Mouse (Mus musculus): ENCODE measurements around the gene Col27a1. TPM values are rescaled to one million over a fixed set of nuclear protein-coding genes. Genes with fewer than 3 reads are reported as not detected.

Col27a1 gene
- total and polyA plus RNA-seq, 2 experiments from 2014 or later, result 0.56 to 5.3 TPM

- Histone ChIP-seq H3K36me3 (ENCODE audit: insufficient read depth) (no peaks in the 10 kb centered on the region), H3K27me3 (ENCODE audit: insufficient read depth, low read length) (no peaks in the 10 kb centered on the region), H3K9ac (no peak overlapping the region), H3K27ac (ENCODE audit: low read depth, low read length) (no peak overlapping the region), H3K9me3 (ENCODE audit: low read length) (no peaks in the 10 kb centered on the region), H3K4me3 (ENCODE audit: low read depth, low read length) (no peak overlapping the region), H3K4me2 (ENCODE audit: low read depth) (no peak overlapping the region), H3K4me1 (ENCODE audit: insufficient read depth) (no peaks in the 10 kb centered on the region)
- no peak for TF ChIP-seq CTCF (IDR thresholded peaks at IDR 0.05; ENCODE audit: low read depth)
- WGBS, result 22% methylated on average over 21 of the region's 21 CpGs
- DNase-seq (no peak), ATAC-seq (peak; percentile 57)
These were observed 27.4 kb upstream of the Col27a1 start for GRCm38 (mm10) chr4:63186281-63186870.

DNA sequence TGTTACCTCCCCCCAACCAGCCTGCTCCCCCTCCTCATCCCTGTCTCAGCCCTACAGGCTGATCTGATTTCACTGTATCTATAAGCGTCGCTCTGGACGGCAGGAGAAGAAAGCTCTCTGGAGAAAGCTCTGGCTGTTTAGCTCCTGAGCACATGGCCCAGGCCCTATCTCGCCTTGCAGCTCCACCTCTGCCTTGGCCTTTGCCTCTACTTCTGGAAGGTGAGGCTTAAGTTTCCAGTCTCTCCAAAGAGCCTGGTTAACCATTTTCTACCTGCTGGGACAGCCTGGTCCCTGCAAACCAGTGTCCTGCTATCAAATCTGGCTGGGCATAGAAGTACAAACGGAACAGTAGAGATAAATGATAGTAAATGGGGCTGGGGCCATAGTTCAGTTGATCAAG, 22.2 kb upstream of the Col27a1 start:
- no peaks in the 10 kb centered on the region for H3K36me3 ChIP-seq (ENCODE audit: insufficient read depth)
- H3K4me3 ChIP-seq (ENCODE audit: low read depth, low read length), result no peak overlapping the region
- no peak overlapping the region for H3K4me2 ChIP-seq (ENCODE audit: low read depth)
- ATAC-seq (no peak), DNase-seq (no peak)
- TF ChIP-seq CTCF (IDR thresholded peaks at IDR 0.05; ENCODE audit: low read depth), result no peak
- no peak overlapping the region for H3K27ac ChIP-seq (ENCODE audit: low read depth, low read length)
- H3K27me3 ChIP-seq (ENCODE audit: insufficient read depth, low read length), result no peaks in the 10 kb centered on the region
- 79% methylated on average over 5 of the region's 5 CpGs for WGBS
- no peaks in the 10 kb centered on the region for H3K4me1 ChIP-seq (ENCODE audit: insufficient read depth)
- no peak overlapping the region for H3K9ac ChIP-seq
- no peaks in the 10 kb centered on the region for H3K9me3 ChIP-seq (ENCODE audit: low read length)

DNA sequence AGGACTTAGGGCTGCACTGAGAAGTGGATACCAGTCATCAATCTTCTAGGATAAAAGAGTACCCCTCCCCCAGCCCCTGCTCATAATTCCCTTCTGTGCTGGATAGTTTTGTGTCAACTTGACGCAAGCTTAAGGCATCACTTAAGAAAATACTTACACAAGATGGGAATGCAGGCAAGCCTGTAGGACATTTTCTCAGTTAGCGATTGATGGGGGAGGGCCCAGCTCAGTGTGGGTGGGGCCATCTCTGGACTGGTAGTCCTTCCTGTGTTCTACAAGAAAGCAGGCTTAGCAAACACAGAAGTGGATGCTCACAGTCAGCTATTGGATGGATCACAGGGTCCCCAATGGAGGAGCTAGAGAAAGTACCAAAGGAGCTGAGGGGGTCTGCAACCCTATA, 19.4 kb upstream of the Col27a1 start:
- Histone ChIP-seq H3K27ac (ENCODE audit: low read depth, low read length) (no peak overlapping the region), H3K9me3 (ENCODE audit: low read length) (no peaks in the 10 kb centered on the region), H3K4me1 (ENCODE audit: insufficient read depth) (no peaks in the 10 kb centered on the region), H3K4me3 (ENCODE audit: low read depth, low read length) (no peak overlapping the region), H3K36me3 (ENCODE audit: insufficient read depth) (no peaks in the 10 kb centered on the region), H3K27me3 (ENCODE audit: insufficient read depth, low read length) (no peaks in the 10 kb centered on the region), H3K4me2 (ENCODE audit: low read depth) (no peak overlapping the region), H3K9ac (no peak overlapping the region)
- 89% methylated on average over 2 of the region's 2 CpGs for WGBS
- DNase-seq, result no peak
- no peak for ATAC-seq
- TF ChIP-seq CTCF (IDR thresholded peaks at IDR 0.05; ENCODE audit: low read depth), result no peak

DNA sequence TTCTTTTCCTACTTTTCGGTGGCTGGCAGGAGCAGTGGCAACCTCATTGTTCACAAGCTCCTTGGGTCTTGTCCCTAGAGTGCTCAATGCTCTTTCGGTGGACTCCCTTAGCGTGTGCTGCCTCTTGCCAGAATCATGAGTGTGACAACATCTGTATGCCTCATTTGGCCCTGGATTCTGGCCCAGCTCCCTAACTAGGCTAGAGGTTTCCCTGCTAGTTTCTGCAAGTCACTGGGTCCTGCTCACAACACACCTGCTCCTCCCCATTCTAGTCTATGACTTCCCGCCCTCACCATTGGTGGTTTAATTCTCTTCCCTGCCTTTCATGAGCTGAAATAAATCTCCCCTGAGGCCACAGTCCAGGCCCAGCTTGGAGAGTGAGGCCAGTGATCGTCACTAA, 14.4 kb upstream of the Col27a1 start:
- H3K9ac ChIP-seq, result no peak overlapping the region
- no peak overlapping the region for H3K27ac ChIP-seq (ENCODE audit: low read depth, low read length)
- H3K36me3 ChIP-seq (ENCODE audit: insufficient read depth), result no peaks in the 10 kb centered on the region
- no peaks in the 10 kb centered on the region for H3K27me3 ChIP-seq (ENCODE audit: insufficient read depth, low read length)
- DNase-seq (no peak), ATAC-seq (no peak)
- H3K9me3 ChIP-seq (ENCODE audit: low read length), result no peaks in the 10 kb centered on the region
- no peaks in the 10 kb centered on the region for H3K4me1 ChIP-seq (ENCODE audit: insufficient read depth)
- TF ChIP-seq CTCF (IDR thresholded peaks at IDR 0.05; ENCODE audit: low read depth), result no peak
- no peak overlapping the region for H3K4me3 ChIP-seq (ENCODE audit: low read depth, low read length)
- WGBS, result 87% methylated on average over 5 of the region's 5 CpGs
- no peak overlapping the region for H3K4me2 ChIP-seq (ENCODE audit: low read depth)

DNA sequence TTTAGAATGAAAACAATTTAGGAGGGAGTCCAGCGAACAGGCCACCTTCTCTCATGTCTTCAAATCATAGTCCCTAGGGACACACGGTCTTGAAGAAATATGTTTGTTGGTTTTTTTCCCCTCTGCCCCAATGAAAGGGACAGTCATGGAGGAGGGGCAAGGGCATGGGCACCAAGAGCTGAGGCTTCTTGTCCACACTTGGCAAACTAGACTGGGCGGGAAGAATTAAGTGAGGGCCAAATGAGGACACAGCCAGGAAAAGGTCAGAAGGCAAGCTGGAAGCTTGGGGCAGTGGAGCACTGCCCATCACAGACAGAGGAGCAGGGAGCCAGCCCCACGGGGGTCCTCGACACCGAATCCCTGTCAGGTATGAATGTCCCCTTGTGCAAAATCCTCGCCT, 9.9 kb upstream of the Col27a1 start:
- DNase-seq (no peak), ATAC-seq (no peak)
- WGBS, result 88% methylated on average over 7 of the region's 7 CpGs
- no peaks in the 10 kb centered on the region for H3K9me3 ChIP-seq (ENCODE audit: low read length)
- no peak overlapping the region for H3K9ac ChIP-seq
- TF ChIP-seq CTCF (IDR thresholded peaks at IDR 0.05; ENCODE audit: low read depth), result no peak
- no peak overlapping the region for H3K4me2 ChIP-seq (ENCODE audit: low read depth)
- H3K27me3 ChIP-seq (ENCODE audit: insufficient read depth, low read length), result no peaks in the 10 kb centered on the region
- no peaks in the 10 kb centered on the region for H3K4me1 ChIP-seq (ENCODE audit: insufficient read depth)
- no peak overlapping the region for H3K4me3 ChIP-seq (ENCODE audit: low read depth, low read length)
- no peak overlapping the region for H3K27ac ChIP-seq (ENCODE audit: low read depth, low read length)
- H3K36me3 ChIP-seq (ENCODE audit: insufficient read depth), result no peaks in the 10 kb centered on the region

DNA sequence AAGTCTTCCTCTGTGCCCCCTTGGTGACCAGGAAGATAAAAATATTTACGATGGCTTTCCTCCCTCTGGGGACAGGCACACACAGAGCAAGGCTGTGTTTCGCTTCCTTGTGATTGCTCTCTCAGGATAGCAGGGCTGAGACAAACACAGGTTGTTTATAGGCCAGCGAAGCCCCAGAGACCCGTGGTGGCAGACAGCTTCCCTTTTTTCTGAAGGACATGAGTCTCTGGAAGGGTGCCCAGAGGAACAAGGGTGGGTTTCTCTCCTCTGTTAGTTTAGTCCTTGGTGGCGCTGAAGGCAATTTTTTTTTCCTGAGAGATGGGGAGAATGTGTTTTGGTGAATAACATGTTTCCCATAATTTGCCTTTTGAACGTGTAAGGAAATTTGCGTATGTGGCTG, 8.2 kb upstream of the Col27a1 start:
- no peak overlapping the region for H3K9ac ChIP-seq
- TF ChIP-seq CTCF (IDR thresholded peaks at IDR 0.05; ENCODE audit: low read depth), result no peak
- H3K27me3 ChIP-seq (ENCODE audit: insufficient read depth, low read length), result no peaks in the 10 kb centered on the region
- DNase-seq (no peak), ATAC-seq (peak; percentile 64)
- H3K4me3 ChIP-seq (ENCODE audit: low read depth, low read length), result no peak overlapping the region
- WGBS, result 72% methylated on average over 7 of the region's 7 CpGs
- H3K27ac ChIP-seq (ENCODE audit: low read depth, low read length), result no peak overlapping the region
- H3K4me2 ChIP-seq (ENCODE audit: low read depth), result no peak overlapping the region
- H3K9me3 ChIP-seq (ENCODE audit: low read length), result no peaks in the 10 kb centered on the region
- no peaks in the 10 kb centered on the region for H3K36me3 ChIP-seq (ENCODE audit: insufficient read depth)
- no peaks in the 10 kb centered on the region for H3K4me1 ChIP-seq (ENCODE audit: insufficient read depth)

DNA sequence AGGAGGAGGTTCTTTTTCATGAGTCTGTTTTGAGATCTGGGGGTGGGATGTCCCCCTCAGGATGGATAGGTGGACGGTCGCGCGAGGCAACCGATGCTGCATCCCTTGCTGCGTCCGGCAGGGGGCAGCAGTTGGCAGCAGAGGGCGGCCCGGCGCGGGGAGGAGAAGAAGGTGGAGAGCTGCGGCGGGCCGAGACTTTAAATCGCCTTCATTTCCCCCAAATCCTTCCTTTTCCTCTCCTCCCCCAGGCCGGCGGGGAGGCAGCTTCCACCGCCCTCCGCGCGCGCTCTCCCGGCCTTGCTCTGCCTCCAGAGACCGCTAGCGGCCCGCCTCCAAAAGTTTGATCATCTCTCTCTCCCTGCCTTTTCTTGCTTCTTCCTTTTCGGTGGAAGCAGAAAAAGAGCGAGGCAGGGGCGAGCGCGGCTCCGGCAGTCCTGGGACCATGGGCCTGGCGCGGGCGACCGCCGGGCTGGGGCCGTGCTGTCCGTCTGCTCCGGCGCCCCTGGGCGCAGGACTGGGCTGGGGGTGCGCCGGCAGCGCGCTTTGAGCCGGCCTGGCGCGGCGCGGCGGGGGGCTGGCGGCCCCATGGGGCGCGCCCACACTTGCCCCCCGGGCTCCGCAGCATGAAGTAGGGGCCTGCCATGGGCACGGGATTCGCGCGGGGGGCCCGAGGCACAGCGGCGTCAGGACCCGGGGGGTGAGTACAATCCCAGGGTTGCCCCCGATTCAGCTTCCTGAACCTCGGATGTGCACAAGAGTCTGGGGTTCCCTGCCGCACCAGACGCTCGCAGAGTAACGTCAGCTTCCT, 1.6 kb downstream of the Col27a1 start:
- Histone ChIP-seq H3K36me3 (ENCODE audit: insufficient read depth) (no peaks in the 10 kb centered on the region), H3K27me3 (ENCODE audit: insufficient read depth, low read length) (peaks cover 44% of the 10 kb centered on the region), H3K4me2 (ENCODE audit: low read depth) (peak overlapping the region; percentile 100), H3K9me3 (ENCODE audit: low read length) (no peaks in the 10 kb centered on the region), H3K4me3 (ENCODE audit: low read depth, low read length) (peak overlapping the region; percentile 51), H3K27ac (ENCODE audit: low read depth, low read length) (no peak overlapping the region), H3K4me1 (ENCODE audit: insufficient read depth) (peaks cover 6% of the 10 kb centered on the region; the same call in 1 of the 2 replicates), H3K9ac (peak overlapping the region; percentile 35; the same call in 1 of the 2 replicates)
- ATAC-seq, result peak; percentile 65
- peak; percentile 80 for DNase-seq
- WGBS, result 2% methylated on average over 67 of the region's 71 CpGs
- TF ChIP-seq CTCF (IDR thresholded peaks at IDR 0.05; ENCODE audit: low read depth), result peak; percentile 95

All from forebrain, postnatal 0 days (tissue).